Mouse (Mus musculus) urinary bladder, adult 2 months (tissue): Measurements from ENCODE around the gene Cyp4f16. TPM values are rescaled to one million over a fixed set of nuclear protein-coding genes. Genes with fewer than 3 reads are reported as not detected.
A peak's percentile ranks its signal among the peaks of the same experiment; 100 is the strongest.
"Not testable (repeated sequence)": the region's sequence is repeated elsewhere in the genome, so short reads cannot be mapped to it uniquely, and the experiment has no call there.

Experiments
- DNase-seq: peaks from one replicate; pipeline ENCODE4 v3.0.0; 2022; ENCODE audit warnings: low spot score
- polyA plus RNA-seq: library from polyadenylated mRNA; depleted of rRNA; stranded (reverse); fragments of >200 nt; gene quantifications from 2 replicates; pipeline ENCODE4 v1.2.3, GENCODE M21; 2012; rRNA removed

Cyp4f16 gene
- polyA plus RNA-seq, 1 experiment, result 22.9 TPM

- DNase-seq, result peak; percentile 56
Observed at GRCm38 (mm10) chr17:32550900-32551770, 14.8 kb downstream of the Cyp4f16 start.

GRCm38 (mm10) chr17:32553016-32553415 lies 16.7 kb downstream of the Cyp4f16 start:
- DNase-seq, result not testable (repeated sequence)

- not testable (repeated sequence) for DNase-seq
Observed at GRCm38 (mm10) chr17:32554368-32554767, 18.0 kb downstream of the Cyp4f16 start.

GRCm38 (mm10) chr17:32563301-32563700 lies 26.9 kb downstream of the Cyp4f16 start:
- DNase-seq, result not testable (repeated sequence)

GRCm38 (mm10) chr17:32573286-32573685 lies 36.9 kb downstream of the Cyp4f16 start:
- DNase-seq, result not testable (repeated sequence)

GRCm38 (mm10) chr17:32577496-32578186 lies 41.3 kb downstream of the Cyp4f16 start:
- no peak for DNase-seq

- no peak for DNase-seq
Observed at GRCm38 (mm10) chr17:32596494-32596893, 60.1 kb downstream of the Cyp4f16 start.

Other genes starting within 250 kb of the Cyp4f16 start
- 70.9 and 76.2 TPM in 2 replicates for gene Akap8, start 215.3 kb upstream of the Cyp4f16 start, polyA plus RNA-seq
- gene Akap8l, start 186.0 kb upstream of the Cyp4f16 start, polyA plus RNA-seq, result 149 and 154 TPM in 2 replicates
- gene Wiz, start 147.1 kb upstream of the Cyp4f16 start, polyA plus RNA-seq, result 28.3 and 34.2 TPM in 2 replicates
- 2.6 and 3.5 TPM in 2 replicates for gene Rasal3, start 133.0 kb upstream of the Cyp4f16 start, polyA plus RNA-seq
- 0.50 and 0.68 TPM in 2 replicates for gene Pglyrp2, start 112.4 kb upstream of the Cyp4f16 start, polyA plus RNA-seq
- gene Cyp4f39, start 83.8 kb upstream of the Cyp4f16 start, polyA plus RNA-seq, result 8.8 and 9.2 TPM in 2 replicates
- 13.5 and 13.6 TPM in 2 replicates for gene Cyp4f17, start 30.5 kb upstream of the Cyp4f16 start, polyA plus RNA-seq
- gene Cyp4f37, start 84.8 kb downstream of the Cyp4f16 start, polyA plus RNA-seq, result 0.01 TPM in 1 of 2 replicates, not detected in the other
- gene Cyp4f40, start 122.3 kb downstream of the Cyp4f16 start, polyA plus RNA-seq, result 0.19 and 0.50 TPM in 2 replicates
- gene Cyp4f15, start 149.1 kb downstream of the Cyp4f16 start, polyA plus RNA-seq, result 140 and 204 TPM in 2 replicates